Mouse (Mus musculus) liver, embryonic 14.5 days (tissue): ENCODE measurements around the gene F2. TPM values are rescaled to one million over a fixed set of nuclear protein-coding genes. Genes with fewer than 3 reads are reported as not detected.
"Not testable (repeated sequence)": the region's sequence is repeated elsewhere in the genome, so short reads cannot be mapped to it uniquely, and the experiment has no call there.

Experiments
- ATAC-seq: fragments of 200-750 bp; cut with Nextera tagmentation; 2 replicates; pipeline ENCODE4 v1.8.0; 2017; ENCODE audit warnings: moderate number of reproducible peaks, mild to moderate bottlenecking, moderate library complexity; ENCODE audit not compliant: insufficient read depth
- DNase-seq, 3 experiments: peaks; one replicate each; pipeline ENCODE4 v3.0.0-alpha.2; 2012 to 2013; ENCODE audit warnings: low read depth in 3 of 3, low spot score in 3 of 3
- H3K27ac ChIP-seq: fragments of 300-500 bp; sonication (generic); 2 replicates; pipeline ENCODE4 v1.5.1; 2014; ENCODE audit warnings: moderate library complexity, mild to moderate bottlenecking, control low read depth, inconsistent platforms
- H3K27me3 ChIP-seq: fragments of 300-500 bp; sonication (generic); 2 replicates; pipeline ENCODE4 v1.6.1; 2014; ENCODE audit warnings: mild to moderate bottlenecking, low read length, moderate library complexity; ENCODE audit not compliant: control insufficient read depth, insufficient read depth
- H3K36me3 ChIP-seq: fragments of 300-500 bp; sonication (generic); replicated peaks from 2 replicates; pipeline ENCODE4 v1.6.1; 2014; ENCODE audit warnings: low read depth; ENCODE audit not compliant: control insufficient read depth, insufficient read depth
- H3K4me1 ChIP-seq, 2 experiments: fragments of 200-500 bp in 1 of 2; fragments of 300-500 bp in 1 of 2; sonication (generic) in 1 of 2; replicated peaks; 2 replicates each; pipeline ENCODE4 v1.6.1; 2012 to 2014; ENCODE audit warnings: antibody characterized with exemption in 1 of 2, inconsistent platforms in 1 of 2, low read length in 1 of 2; ENCODE audit not compliant: control insufficient read depth in 2 of 2, insufficient read depth in 2 of 2
- H3K4me2 ChIP-seq: fragments of 300-500 bp; sonication (generic); 2 replicates; pipeline ENCODE4 v1.6.1; 2014; ENCODE audit warnings: low read depth, mild to moderate bottlenecking, control low read depth, moderate library complexity
- H3K4me3 ChIP-seq, 2 experiments: fragments of 200-500 bp in 1 of 2; fragments of 300-500 bp in 1 of 2; sonication (generic) in 1 of 2; 2 replicates each; pipeline ENCODE4 v1.5.1; 2012 to 2014; ENCODE audit warnings: low read depth in 2 of 2, low read length in 2 of 2, mild to moderate bottlenecking in 2 of 2, control low read depth in 1 of 2, inconsistent platforms in 1 of 2, moderate library complexity in 1 of 2; ENCODE audit not compliant: insufficient read depth in 1 of 2
- H3K9ac ChIP-seq: fragments of 300-500 bp; sonication (generic); replicated peaks from 2 replicates; pipeline ENCODE4 v1.6.1; 2014; ENCODE audit warnings: mild to moderate bottlenecking, control low read depth, moderate library complexity
- H3K9me3 ChIP-seq: fragments of 300-500 bp; sonication (generic); 2 replicates; pipeline ENCODE4 v1.6.1; 2016; ENCODE audit warnings: low read length, mixed read lengths; ENCODE audit not compliant: control insufficient read depth
- CTCF ChIP-seq: IDR thresholded peaks from 2 replicates; pipeline ENCODE4 v1.5.1; 2016; ENCODE audit warnings: antibody characterized with exemption, low read depth, control low read depth
- EP300 ChIP-seq: IDR thresholded peaks from 2 replicates; pipeline ENCODE4 v1.6.1; 2016; ENCODE audit warnings: antibody characterized with exemption, low read depth
- WGBS: fragments of 180-500 bp; shearing (Covaris S2); extraction: QIAGEN DNeasy Blood & Tissue Kit; methylation state at CpG from one replicate; pipeline ENCODE4 v1.1.7; 2014; ENCODE audit not compliant: insufficient replicate concordance; 5-methylcytosine and 5-hydroxymethylcytosine counted together
- polyA plus RNA-seq, 2 experiments: library from polyadenylated mRNA; depleted of rRNA in 1 of 2; stranded (reverse) in 1 of 2; unstranded in 1 of 2; fragments of >200 nt; fragmentation: Nextera tagmentation in 1 of 2; extraction: Ambion mirVana in 1 of 2; gene quantifications; 2 replicates each; pipeline versions ENCODE4 v1.2.1 to v1.2.3; 2012 to 2014

The F2 gene
- polyA plus RNA-seq, 2 experiments = 202 to 203 TPM

DNA sequence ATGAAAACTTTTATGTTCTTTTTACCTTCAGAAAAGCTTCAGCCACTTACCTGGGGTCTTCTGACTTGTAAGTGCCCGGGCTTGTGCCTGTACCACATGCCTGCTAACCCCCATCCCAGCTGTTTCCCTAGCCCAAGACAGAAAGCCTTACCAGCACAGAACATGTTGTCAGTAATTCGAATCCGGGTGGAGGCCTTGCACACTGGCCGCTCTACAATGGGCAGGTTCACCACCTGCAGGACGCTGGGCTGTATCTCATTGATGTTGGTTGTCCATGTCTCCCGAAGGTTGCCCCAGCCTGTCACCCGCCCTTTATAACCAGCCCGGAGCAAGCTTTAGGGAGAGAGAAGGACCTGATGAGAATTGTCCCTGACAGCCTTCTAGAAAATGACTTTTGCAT lies 8.0 kb downstream of the F2 start:
- Histone ChIP-seq H3K9me3 (no peaks in the 10 kb centered on the region), H3K4me3 (no peak overlapping the region), H3K36me3 (no peaks in the 10 kb centered on the region; the same call in 1 of the 2 replicates), H3K4me1 (no peaks in the 10 kb centered on the region), H3K27me3 (no peaks in the 10 kb centered on the region), H3K9ac (no peak overlapping the region), H3K27ac (no peak overlapping the region), H3K4me2 (no peak overlapping the region)
- TF ChIP-seq EP300 (no peak), CTCF (no peak)
- DNase-seq = no peak
- 82% methylated on average over 8 of the region's 8 CpGs for WGBS
- no peak for ATAC-seq

DNA sequence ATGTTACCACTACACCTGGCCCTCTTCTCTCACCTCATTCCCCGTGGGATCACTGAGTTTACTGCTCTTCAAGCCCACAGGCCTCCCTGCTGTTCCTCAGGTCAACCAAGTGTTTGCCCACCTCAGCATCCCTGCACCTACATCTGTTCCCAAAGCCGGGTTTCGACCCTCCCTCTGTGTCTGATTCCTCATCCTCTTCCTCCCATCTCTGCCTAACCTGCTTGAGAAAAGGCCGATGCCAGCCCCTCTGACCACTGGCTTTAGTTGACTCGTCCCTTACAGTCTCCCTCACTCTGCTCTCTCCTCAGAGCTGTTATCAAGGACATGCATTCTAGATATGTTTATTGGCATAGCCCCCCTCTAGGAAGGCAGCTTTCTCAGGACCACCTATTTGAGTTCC lies 8.7 kb downstream of the F2 start:
- ATAC-seq (no peak), DNase-seq (no peak)
- TF ChIP-seq EP300 (no peak), CTCF (no peak)
- H3K4me1 ChIP-seq = no peaks in the 10 kb centered on the region
- H3K9ac ChIP-seq = no peak overlapping the region
- WGBS = 62% methylated on average over 5 of the region's 5 CpGs
- H3K36me3 ChIP-seq = no peaks in the 10 kb centered on the region; the same call in 1 of the 2 replicates
- H3K9me3 ChIP-seq = no peaks in the 10 kb centered on the region
- no peak overlapping the region for H3K4me2 ChIP-seq
- H3K27ac ChIP-seq = no peak overlapping the region
- H3K4me3 ChIP-seq = no peak overlapping the region
- no peaks in the 10 kb centered on the region for H3K27me3 ChIP-seq

DNA sequence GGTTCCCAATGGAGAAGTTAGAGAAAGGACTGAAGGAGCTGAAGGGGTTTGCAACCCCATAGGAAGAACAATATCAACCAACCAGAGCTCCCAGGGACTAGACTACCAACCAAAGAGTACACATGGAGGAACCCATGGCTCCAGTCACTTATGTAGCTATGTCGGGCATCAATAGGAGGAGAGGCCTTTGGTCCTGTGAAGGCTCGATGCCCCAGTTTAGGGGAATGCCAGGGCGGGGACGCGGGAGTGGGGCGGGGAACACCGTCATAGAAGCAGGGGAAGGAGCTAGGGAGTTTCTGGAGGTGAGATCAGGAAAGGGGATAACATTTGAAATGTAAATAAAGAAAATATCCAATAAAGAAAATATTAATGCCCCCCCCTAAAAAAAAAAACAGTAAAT lies 12.8 kb downstream of the F2 start:
- not testable (repeated sequence) for ATAC-seq, H3K9me3 ChIP-seq, H3K4me2 ChIP-seq, H3K27me3 ChIP-seq, H3K9ac ChIP-seq, H3K4me3 ChIP-seq, H3K4me1 ChIP-seq, H3K27ac ChIP-seq, DNase-seq
- 92% methylated on average over 7 of the region's 7 CpGs for WGBS
- peaks cover 34% of the 10 kb centered on the region for H3K36me3 ChIP-seq

DNA sequence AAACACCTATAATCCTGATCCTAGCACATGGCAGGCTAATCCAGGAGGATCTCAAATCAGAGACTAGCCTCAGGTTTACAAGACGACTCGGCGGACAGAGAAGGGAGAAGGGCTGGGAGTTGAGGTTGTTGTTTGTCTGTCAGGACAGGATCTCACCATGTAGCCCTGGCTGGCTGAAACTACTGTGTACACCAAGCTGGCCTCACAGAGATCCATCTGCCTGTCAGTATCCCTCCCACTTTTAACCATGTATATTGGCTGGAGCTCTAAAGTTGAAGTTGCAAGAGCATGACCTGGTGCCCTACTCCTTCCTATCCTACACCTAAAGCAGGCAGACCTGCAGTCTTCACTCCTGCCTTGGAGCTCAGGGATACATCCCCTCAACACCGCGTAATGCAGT lies 13.9 kb downstream of the F2 start:
- no peak overlapping the region for H3K27ac ChIP-seq
- H3K27me3 ChIP-seq = no peaks in the 10 kb centered on the region
- H3K9me3 ChIP-seq = no peaks in the 10 kb centered on the region
- no peak overlapping the region for H3K4me2 ChIP-seq
- no peaks in the 10 kb centered on the region for H3K4me1 ChIP-seq
- ATAC-seq (no peak), DNase-seq (no peak)
- no peak overlapping the region for H3K9ac ChIP-seq
- H3K36me3 ChIP-seq = peaks cover 43% of the 10 kb centered on the region
- TF ChIP-seq CTCF (no peak), EP300 (no peak)
- WGBS = 91% methylated on average over 5 of the region's 5 CpGs
- H3K4me3 ChIP-seq = no peak overlapping the region

DNA sequence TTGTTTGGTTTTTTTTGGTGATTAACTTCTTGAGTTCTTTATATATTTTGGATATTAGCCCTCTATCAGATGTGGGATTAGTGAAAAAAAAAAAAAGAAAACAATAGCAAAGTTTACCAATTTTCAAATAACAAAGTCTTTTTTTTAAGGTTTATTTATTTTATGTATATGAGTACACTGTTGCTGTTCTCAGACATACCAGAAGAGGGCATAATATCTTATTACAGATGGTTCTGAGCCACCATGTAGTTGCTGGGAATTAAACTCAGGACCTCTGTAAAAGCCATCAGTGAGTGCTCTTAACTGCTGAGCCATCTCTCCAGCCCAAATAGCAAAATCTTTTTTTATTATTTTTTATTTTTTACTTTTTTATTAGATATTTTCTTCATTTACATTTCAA lies 26.8 kb downstream of the F2 start:
- not testable (repeated sequence) for DNase-seq, H3K4me2 ChIP-seq, H3K27ac ChIP-seq, ATAC-seq, H3K4me1 ChIP-seq, H3K4me3 ChIP-seq, H3K9ac ChIP-seq, H3K9me3 ChIP-seq, H3K27me3 ChIP-seq
- H3K36me3 ChIP-seq = peaks cover 52% of the 10 kb centered on the region

DNA sequence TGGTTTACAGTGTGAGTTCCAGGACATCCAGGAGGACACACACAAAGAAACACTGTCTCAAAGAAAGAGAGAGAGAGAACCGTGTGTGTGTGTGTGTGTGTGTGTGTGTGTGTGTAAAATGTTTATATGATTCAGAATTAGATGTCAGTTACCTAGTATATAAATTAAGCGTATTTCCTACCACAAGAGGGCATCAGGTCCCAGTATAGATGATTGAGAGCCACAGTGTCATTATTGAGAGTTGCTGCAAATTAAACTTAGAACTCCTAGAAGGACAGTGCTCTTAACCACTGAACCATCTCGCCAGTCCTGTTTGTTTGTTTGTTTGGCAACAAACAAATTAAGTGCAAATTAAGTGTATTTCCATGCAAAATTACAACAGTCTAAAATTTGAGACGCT lies 33.8 kb downstream of the F2 start:
- H3K36me3 ChIP-seq = peaks cover 71% of the 10 kb centered on the region
- H3K27me3 ChIP-seq = no peaks in the 10 kb centered on the region
- WGBS = 80% methylated on average over 4 of the region's 4 CpGs
- ATAC-seq = no peak
- DNase-seq = peak in 2 of 3 experiments; percentile 7 to 9
- H3K9ac ChIP-seq = no peak overlapping the region
- no peak overlapping the region for H3K4me3 ChIP-seq
- no peak overlapping the region for H3K4me2 ChIP-seq
- TF ChIP-seq CTCF = peak; percentile 30
- no peak for TF ChIP-seq EP300
- H3K9me3 ChIP-seq = no peaks in the 10 kb centered on the region
- no peak overlapping the region for H3K27ac ChIP-seq
- H3K4me1 ChIP-seq = no peaks in the 10 kb centered on the region
